Mouse (Mus musculus) ES-E14 (cell line): Measurements from ENCODE around the gene Fam205c. TPM values are rescaled to one million over a fixed set of nuclear protein-coding genes. Genes with fewer than 3 reads are reported as not detected.

ENCODE experiments used
- DNase-seq: peaks from one replicate; pipeline ENCODE4 v3.0.0-alpha.2; 2013; ENCODE audit warnings: low read depth, low spot score
- H3K27ac ChIP-seq: 2 replicates; pipeline ENCODE4 v1.5.1; 2012; ENCODE audit warnings: low read depth, mild to moderate bottlenecking, low read length, moderate library complexity, mixed read lengths; ENCODE audit not compliant: poor library complexity, insufficient read depth, severe bottlenecking
- H3K36me3 ChIP-seq: 2 replicates; pipeline ENCODE4 v1.6.1; 2012; ENCODE audit warnings: mild to moderate bottlenecking, low read length, moderate library complexity, mixed read lengths; ENCODE audit not compliant: control insufficient read depth, poor library complexity, insufficient read depth, severe bottlenecking
- H3K4me1 ChIP-seq, 2 experiments: fragments of 150-350 bp in 1 of 2; sonication (generic) in 1 of 2; 2 replicates each; pipeline ENCODE4 v1.6.1; 2012; ENCODE audit warnings: low read length in 2 of 2, mild to moderate bottlenecking in 1 of 2, mixed read lengths in 1 of 2; ENCODE audit not compliant: control insufficient read depth in 2 of 2, insufficient read depth in 2 of 2, poor library complexity in 1 of 2
- H3K4me3 ChIP-seq, 2 experiments: fragments of 150-350 bp in 1 of 2; sonication (generic) in 1 of 2; 2 replicates each; pipeline ENCODE4 v1.5.1; 2012; ENCODE audit warnings: low read length in 2 of 2, low read depth in 1 of 2, mild to moderate bottlenecking in 1 of 2, mixed read lengths in 1 of 2; ENCODE audit not compliant: insufficient read depth in 1 of 2, poor library complexity in 1 of 2, severe bottlenecking in 1 of 2
- H3K9ac ChIP-seq: 2 replicates; pipeline ENCODE4 v1.6.1; 2012; ENCODE audit warnings: low read depth, mild to moderate bottlenecking, low read length, mixed read lengths; ENCODE audit not compliant: poor library complexity, insufficient read depth, severe bottlenecking
- H3K9me3 ChIP-seq: fragments of 150-350 bp; sonication (generic); 2 replicates; pipeline ENCODE4 v1.6.1; 2012; ENCODE audit warnings: low read depth, mild to moderate bottlenecking, low read length; ENCODE audit not compliant: control insufficient read depth, insufficient read depth
- CHD2 ChIP-seq: IDR thresholded peaks from 2 replicates; pipeline ENCODE4 v1.6.1; 2014; ENCODE audit warnings: mild to moderate bottlenecking, low read depth, low read length, inconsistent platforms
- HCFC1 ChIP-seq: IDR thresholded peaks from 2 replicates; pipeline ENCODE4 v1.6.1; 2012; ENCODE audit warnings: low read length, inconsistent platforms, borderline replicate concordance; ENCODE audit not compliant: insufficient read depth
- MAFK ChIP-seq: IDR thresholded peaks from 2 replicates; pipeline ENCODE4 v1.6.1; 2014; ENCODE audit warnings: mild to moderate bottlenecking, low read depth, low read length, inconsistent platforms; ENCODE audit not compliant: insufficient read depth
- ZC3H11A ChIP-seq: IDR thresholded peaks from 2 replicates; pipeline ENCODE4 v1.6.1; 2012; ENCODE audit warnings: low read depth, mild to moderate bottlenecking, inconsistent platforms, low read length, borderline replicate concordance
- ZNF384 ChIP-seq: IDR thresholded peaks from 2 replicates; pipeline ENCODE4 v1.6.1; 2012; ENCODE audit warnings: low read depth, low read length, inconsistent platforms
- in situ Hi-C, 2 experiments: fragments of 600-800 bp; cut with MboI; formaldehyde crosslinking; loops; one replicate each; pipeline ENCODE4 v1.15.1; 2025; ENCODE audit warnings: low sequenced_read_pairs in 2 of 2, inconsistent platforms in 1 of 2; ENCODE audit not compliant: unreplicated experiment in 2 of 2
- total RNA-seq: library from RNA; depleted of rRNA; stranded (reverse); fragments of 300-350 nt; gene quantifications from 2 replicates; pipeline ENCODE4 v1.2.3, GENCODE M21; 2012

The Fam205c gene
- total RNA-seq, 1 experiment, result not detected

GRCm38 (mm10) chr4:42917402-42917774, 43.4 kb upstream of the Fam205c start:
- Histone ChIP-seq H3K9me3 (no peaks in the 10 kb centered on the region), H3K9ac (peak overlapping the region; percentile 54; the same call in 1 of the 2 replicates), H3K4me1 (no peaks in the 10 kb centered on the region), H3K36me3 (no peaks in the 10 kb centered on the region), H3K27ac (no peak overlapping the region), H3K4me3 (peak overlapping the region; percentile 56 to 67; a peak in 3 of 4 replicates)
- TF ChIP-seq ZC3H11A (no peak), HCFC1 (no peak), CHD2 (no peak), MAFK (no peak), ZNF384 (no peak)
- in situ Hi-C loops, result no loop called here
- DNase-seq, result no peak

GRCm38 (mm10) chr4:42916617-42917401, 42.8 kb upstream of the Fam205c start, which contains the start of gene Phf24:
TSS of gene Phf24 (plus strand) at chr4:42916660.
- Histone ChIP-seq H3K36me3 (no peaks in the 10 kb centered on the region), H3K27ac (no peak within 1 kb of the TSS), H3K9me3 (no peaks in the 10 kb centered on the region), H3K4me1 (no peaks in the 10 kb centered on the region), H3K4me3 (peak within 1 kb of the TSS; percentile 67 to 77; a peak in 3 of 4 replicates), H3K9ac (peak within 1 kb of the TSS; percentile 54)
- no peak for DNase-seq
- TF ChIP-seq CHD2 (no peak), HCFC1 (no peak), MAFK (no peak), ZC3H11A (no peak), ZNF384 (no peak)
- in situ Hi-C loops, result no loop called here

- no peak for TF ChIP-seq HCFC1
- TF ChIP-seq CHD2, result no peak
- TF ChIP-seq MAFK, result no peak
- no peak for TF ChIP-seq ZC3H11A
- TF ChIP-seq ZNF384, result no peak
- DNase-seq, result no peak
Measured at GRCm38 (mm10) chr4:42915966-42916365, 41.9 kb upstream of the Fam205c start.

GRCm38 (mm10) chr4:42915311-42915710, 41.3 kb upstream of the Fam205c start:
- no peaks in the 10 kb centered on the region for H3K4me1 ChIP-seq
- H3K27ac ChIP-seq, result no peak overlapping the region
- no peaks in the 10 kb centered on the region for H3K36me3 ChIP-seq
- H3K9me3 ChIP-seq, result no peaks in the 10 kb centered on the region
- no peak overlapping the region for H3K4me3 ChIP-seq
- no peak overlapping the region for H3K9ac ChIP-seq
- TF ChIP-seq MAFK (no peak), CHD2 (no peak)
- in situ Hi-C loops, result no loop called here
- DNase-seq, result no peak

More at GRCm38 (mm10) chr4:42915966-42916365, 41.9 kb upstream of the Fam205c start:
- no peak overlapping the region for H3K4me3 ChIP-seq
- in situ Hi-C loops, result no loop called here
- no peak overlapping the region for H3K9ac ChIP-seq
- H3K27ac ChIP-seq, result no peak overlapping the region
- no peaks in the 10 kb centered on the region for H3K36me3 ChIP-seq
- no peaks in the 10 kb centered on the region for H3K9me3 ChIP-seq
- H3K4me1 ChIP-seq, result no peaks in the 10 kb centered on the region

- DNase-seq, result no peak
- in situ Hi-C loops, result no loop called here
- TF ChIP-seq MAFK (no peak), HCFC1 (no peak), ZNF384 (no peak), CHD2 (no peak), ZC3H11A (no peak)
- Histone ChIP-seq H3K27ac (no peak overlapping the region), H3K4me1 (no peaks in the 10 kb centered on the region), H3K9ac (no peak overlapping the region), H3K4me3 (no peak overlapping the region), H3K9me3 (no peaks in the 10 kb centered on the region), H3K36me3 (no peaks in the 10 kb centered on the region)
Measured at GRCm38 (mm10) chr4:42913391-42913790, 39.4 kb upstream of the Fam205c start.
